Mouse (Mus musculus) lung, postnatal 0 days (tissue): ENCODE measurements around the gene Cyp3a41a.

Source experiments
- CTCF ChIP-seq: IDR thresholded peaks from 2 replicates; pipeline ENCODE4 v1.5.1; 2016; ENCODE audit warnings: antibody characterized with exemption, mild to moderate bottlenecking
- EP300 ChIP-seq: IDR thresholded peaks from 2 replicates; pipeline ENCODE4 v1.6.1; 2016; ENCODE audit warnings: antibody characterized with exemption, mild to moderate bottlenecking, control low read depth

GRCm38 (mm10) chr5:145662007-145662406, 57.9 kb downstream of the Cyp3a41a start:
- TF ChIP-seq CTCF (no peak), EP300 (no peak)
